In the genomic region with DNA sequence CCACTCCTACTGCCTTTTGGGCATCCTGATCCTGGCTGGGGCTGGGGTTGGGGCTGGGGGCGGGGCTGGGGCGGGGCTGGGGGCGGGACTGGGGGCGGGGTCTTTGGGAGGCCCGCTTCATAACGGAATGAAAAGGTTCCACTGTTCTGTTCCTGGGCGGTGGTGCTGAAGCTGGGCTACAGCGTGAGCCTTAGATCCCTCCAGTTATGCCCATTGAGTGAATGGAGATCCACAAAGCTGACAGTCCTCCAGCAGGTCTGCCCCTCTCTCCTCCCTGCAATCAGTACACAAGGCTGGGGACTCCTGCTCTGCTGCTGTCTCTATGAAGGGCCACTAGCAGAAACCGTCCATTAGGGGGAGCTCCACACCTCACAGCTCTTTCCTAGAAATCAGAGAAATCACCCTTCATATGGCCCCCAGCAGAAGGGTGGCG, we compare ENCODE assay signal across 9 mouse cellular contexts.
DNase-seq lines count a peak whose midpoint lies in the region; ATAC-seq and TF ChIP-seq lines count a peak whose summit lies in the region.
"Had no signal": no experiment of that assay in that cellular context is flagged by ENCODE, and none has a peak within 500 bp of the region (broad histone marks: within the 10 kb centered on the region; RNA-seq: fewer than 3 reads in every experiment).

No protein-coding gene starts in this region.

- no peaks in the 10 kb centered on the region for H3K4me1 ChIP-seq in embryonic fibroblast, embryonic 13.5 days (ENCODE audit: control insufficient read depth, insufficient read depth, low read length)
- H3K4me1 ChIP-seq in hindbrain, embryonic 16.5 days (ENCODE audit: control insufficient read depth, insufficient read depth, low read depth, low read length): peaks cover 8% of the 10 kb centered on the region; the same call in 1 of the 2 replicates
- peaks cover 5% of the 10 kb centered on the region; the same call in 1 of the 2 replicates for H3K4me1 ChIP-seq in limb, embryonic 10.5 days
- peaks cover 2% of the 10 kb centered on the region; the same call in 1 of the 2 replicates for H3K4me1 ChIP-seq in midbrain, embryonic 11.5 days (ENCODE audit: control insufficient read depth, insufficient read depth, low read length)

- H3K27me3 ChIP-seq in hindbrain, embryonic 16.5 days (replicated peaks; ENCODE audit: control insufficient read depth, insufficient read depth, low read length): no peaks in the 10 kb centered on the region
- no peaks in the 10 kb centered on the region for H3K27me3 ChIP-seq in limb, embryonic 10.5 days (ENCODE audit: low read depth, poor library complexity, severe bottlenecking)
- H3K27me3 ChIP-seq in midbrain, embryonic 11.5 days (ENCODE audit: control insufficient read depth, insufficient read depth, low read length): no peaks in the 10 kb centered on the region

- no peaks in the 10 kb centered on the region for H3K36me3 ChIP-seq in hindbrain, embryonic 16.5 days (ENCODE audit: control insufficient read depth, insufficient read depth, low read length)
- H3K36me3 ChIP-seq in limb, embryonic 10.5 days: no peaks in the 10 kb centered on the region
- H3K36me3 ChIP-seq in midbrain, embryonic 11.5 days (ENCODE audit: control insufficient read depth, insufficient read depth, low read length): no peaks in the 10 kb centered on the region

- no peak overlapping the region for H3K27ac ChIP-seq in embryonic fibroblast, embryonic 13.5 days (ENCODE audit: insufficient read depth, low read length)
- no peak overlapping the region for H3K27ac ChIP-seq in hindbrain, embryonic 16.5 days (ENCODE audit: low read depth, low read length)
- no peak overlapping the region for H3K27ac ChIP-seq in limb, embryonic 10.5 days
- no peak overlapping the region for H3K27ac ChIP-seq in midbrain, embryonic 11.5 days (ENCODE audit: low read depth, low read length)
- H3K27ac ChIP-seq: macrophage had no signal

- peak; percentile 71 for ATAC-seq in hindbrain, embryonic 16.5 days
- ATAC-seq in midbrain, embryonic 11.5 days (ENCODE audit: low FRiP score): peak; percentile 88

- peak overlapping the region; percentile 42 for H3K4me2 ChIP-seq in hindbrain, embryonic 16.5 days (ENCODE audit: low read length)
- H3K4me2 ChIP-seq in midbrain, embryonic 11.5 days: peak overlapping the region; percentile 32; the same call in 1 of the 2 replicates

- no peaks in the 10 kb centered on the region for H3K9me3 ChIP-seq in hindbrain, embryonic 16.5 days (ENCODE audit: control insufficient read depth, low read length)
- H3K9me3 ChIP-seq in limb, embryonic 10.5 days (replicated peaks): no peaks in the 10 kb centered on the region
- no peaks in the 10 kb centered on the region for H3K9me3 ChIP-seq in midbrain, embryonic 11.5 days (ENCODE audit: control insufficient read depth, low read length)

- TF ChIP-seq CTCF in embryonic fibroblast, embryonic 13.5 days (IDR thresholded peaks at IDR 0.05; ENCODE audit: borderline replicate concordance, insufficient read depth, low read length): peak; percentile 33; the same call in 1 of the 2 replicates

- peak overlapping the region; percentile 28; the same call in 1 of the 2 replicates for H3K4me3 ChIP-seq in embryonic fibroblast, embryonic 13.5 days (ENCODE audit: insufficient read depth, low read length)
- H3K4me3 ChIP-seq in hindbrain, embryonic 16.5 days (ENCODE audit: low read length): 0 out of 2 replicates have a peak overlapping the region, but pooled peaks have one; percentile 14
- H3K4me3 ChIP-seq in limb, embryonic 10.5 days: peak overlapping the region; percentile 48
- H3K4me3 ChIP-seq in midbrain, embryonic 11.5 days (ENCODE audit: low read depth, low read length): peak overlapping the region; percentile 18; the same call in 1 of the 2 replicates

- DNase-seq in cerebellum, adult 18-20 months: peak; percentile 41 to 45
- DNase-seq in cerebellum, adult 11-12 months: no peak
- peak; percentile 21 for DNase-seq in adrenal gland, adult 18-20 months (ENCODE audit: low spot score in 2 of 2)
- peak; percentile 61 for DNase-seq in limb, embryonic 10.5 days (ENCODE audit: low spot score)
- peak; percentile 94 for DNase-seq in midbrain, embryonic 11.5 days (ENCODE audit: low spot score, missing footprints)
- DNase-seq in MN1 (ENCODE audit: low spot score): no peak

- H3K9ac ChIP-seq in hindbrain, embryonic 16.5 days (ENCODE audit: low read depth, low read length): no peak overlapping the region
- no peak overlapping the region for H3K9ac ChIP-seq in midbrain, embryonic 11.5 days (ENCODE audit: low read length)

- whole genome bisulfite sequencing in hindbrain, embryonic 16.5 days: 2% methylated on average over 10 of the region's 10 CpGs
- 4% methylated on average over 10 of the region's 10 CpGs for WGBS in limb, embryonic 10.5 days
- WGBS in midbrain, embryonic 11.5 days: 5% methylated on average over 10 of the region's 10 CpGs

- TF ChIP-seq POLR2A in embryonic fibroblast, embryonic 13.5 days (IDR thresholded peaks at IDR 0.05; ENCODE audit: low read depth, low read length): no peak

Comparison
In these comparisons a context has a peak if more than half of its experiments do, and no peak if none do; other contexts are left out.
1. DNase-seq: peak in cerebellum, adult 18-20 months (2 of 2), adrenal gland, adult 18-20 months (2 of 2), limb, embryonic 10.5 days (single experiment) and midbrain, embryonic 11.5 days (single experiment); none in cerebellum, adult 11-12 months (single experiment) and MN1 (single experiment).
2. Peak in every context shown above with its lines, with median percentiles within 50 percentile points of each other: H3K4me3 ChIP-seq.